Mouse (Mus musculus) C2C12 (cell line): ENCODE data around the gene Gmpr. TPM values are rescaled to one million over a fixed set of nuclear protein-coding genes. Genes with fewer than 3 reads are reported as not detected.
A peak's percentile ranks its signal among the peaks of the same experiment; 100 is the strongest.

ENCODE experiments used
- H3K27me3 ChIP-seq: one replicate; pipeline ENCODE4 v1.6.1; 2011; ENCODE audit not compliant: control insufficient read depth, insufficient read depth, insufficient read length
- H3K36me3 ChIP-seq: one replicate; pipeline ENCODE4 v1.6.1; 2011; ENCODE audit not compliant: control insufficient read depth, insufficient read depth
- H3K4me3 ChIP-seq: one replicate; pipeline ENCODE4 v1.5.1; 2011; ENCODE audit warnings: mild to moderate bottlenecking, control low read depth; ENCODE audit not compliant: poor library complexity, insufficient read depth, severe bottlenecking
- H3K79me2 ChIP-seq: one replicate; pipeline ENCODE4 v1.6.1; 2011; ENCODE audit not compliant: control insufficient read depth, insufficient read depth
- H3K79me3 ChIP-seq: one replicate; pipeline ENCODE4 v1.6.1; 2011; ENCODE audit warnings: low read depth, control low read depth
- H3ac ChIP-seq: one replicate; pipeline ENCODE3; 2011; ENCODE audit warnings: low read depth; ENCODE audit not compliant: control insufficient read depth, insufficient read length
- CEBPB ChIP-seq: IDR thresholded peaks from one replicate; pipeline ENCODE4 v1.6.1; 2011; ENCODE audit warnings: low read depth, mild to moderate bottlenecking, control low read depth, moderate library complexity
- CTCF ChIP-seq: IDR thresholded peaks from one replicate; pipeline ENCODE4 v1.5.1; 2011; ENCODE audit not compliant: control insufficient read depth, insufficient read depth, insufficient read length
- FOSL1 ChIP-seq: IDR thresholded peaks from one replicate; pipeline ENCODE4 v1.8.0; 2011; ENCODE audit warnings: mild to moderate bottlenecking, low read length; ENCODE audit not compliant: poor library complexity, insufficient read depth, severe bottlenecking
- MAX ChIP-seq: IDR thresholded peaks from one replicate; pipeline ENCODE4 v1.6.1; 2011; ENCODE audit warnings: mild to moderate bottlenecking, control low read depth
- MYOD1 ChIP-seq: IDR thresholded peaks from one replicate; pipeline ENCODE4 v1.6.1; 2011; ENCODE audit warnings: low read depth; ENCODE audit not compliant: control insufficient read depth, insufficient read length
- MYOG ChIP-seq: IDR thresholded peaks from one replicate; pipeline ENCODE4 v1.6.1; 2011; ENCODE audit not compliant: control insufficient read depth, insufficient read length; ENCODE audit errors: extremely low read depth
- USF1 ChIP-seq: IDR thresholded peaks from one replicate; pipeline ENCODE4 v1.6.1; 2011; ENCODE audit warnings: low read depth, mild to moderate bottlenecking, control low read depth, moderate library complexity
- polyA plus RNA-seq: library from polyadenylated mRNA; unstranded; fragments of >200 nt; fragmentation: generic; extraction: Trizol; gene quantifications from one replicate; pipeline ENCODE4 v1.2.1, GENCODE M21; 2012; ENCODE audit warnings: missing spikeins

Gene Gmpr
- polyA plus RNA-seq, 1 experiment, result 12.9 TPM

DNA sequence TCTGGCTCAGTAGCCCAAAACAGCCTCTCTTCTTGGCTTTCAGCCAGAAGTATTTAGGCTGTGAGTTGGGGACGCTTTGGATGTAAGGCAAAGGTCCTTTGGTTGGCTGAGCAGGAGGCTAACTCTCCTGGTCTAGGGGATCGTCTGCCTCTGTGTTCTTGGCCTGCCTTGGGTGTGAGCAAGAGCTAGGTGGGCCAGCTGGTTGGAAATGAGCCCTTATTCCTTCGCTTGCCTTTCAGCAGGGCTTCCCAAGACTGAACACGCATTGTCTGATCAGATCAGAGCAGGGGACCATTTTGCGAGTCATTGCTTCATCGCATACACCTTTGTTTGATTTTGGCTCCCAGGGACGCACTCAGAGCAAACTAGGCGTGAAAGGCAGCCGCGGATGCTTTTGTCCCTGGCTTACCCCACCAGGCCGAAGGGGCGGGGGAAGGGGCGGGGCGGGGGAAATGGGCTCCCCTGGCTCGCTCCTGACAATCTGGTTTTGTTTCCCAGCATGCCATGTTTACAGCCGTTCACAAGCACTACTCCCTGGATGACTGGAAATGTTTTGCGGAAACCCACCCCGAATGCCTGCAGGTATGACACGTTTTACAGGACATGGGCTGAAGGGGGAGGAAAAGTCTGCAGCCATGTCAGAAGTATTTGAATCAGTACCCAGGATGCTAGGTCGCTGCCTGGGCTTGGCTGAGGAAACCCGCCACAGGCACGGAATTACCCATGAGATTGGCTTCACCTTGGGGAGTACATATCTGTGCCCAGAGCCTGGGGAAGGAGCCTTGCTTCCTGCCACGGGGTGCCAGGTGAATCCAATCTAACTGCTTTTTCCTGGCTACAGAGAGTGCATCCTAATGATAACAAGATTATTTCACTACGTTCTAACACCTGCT lies 9.5 kb downstream of the Gmpr start:
- H3ac ChIP-seq, result no peak overlapping the region
- no peak overlapping the region for H3K4me3 ChIP-seq
- TF ChIP-seq MYOG (no peak), CTCF (no peak), MAX (no peak), FOSL1 (no peak), MYOD1 (no peak), CEBPB (no peak), USF1 (no peak)
- H3K36me3 ChIP-seq, result no peaks in the 10 kb centered on the region
- no peaks in the 10 kb centered on the region for H3K79me3 ChIP-seq
- H3K79me2 ChIP-seq, result no peaks in the 10 kb centered on the region
- H3K27me3 ChIP-seq, result no peaks in the 10 kb centered on the region

DNA sequence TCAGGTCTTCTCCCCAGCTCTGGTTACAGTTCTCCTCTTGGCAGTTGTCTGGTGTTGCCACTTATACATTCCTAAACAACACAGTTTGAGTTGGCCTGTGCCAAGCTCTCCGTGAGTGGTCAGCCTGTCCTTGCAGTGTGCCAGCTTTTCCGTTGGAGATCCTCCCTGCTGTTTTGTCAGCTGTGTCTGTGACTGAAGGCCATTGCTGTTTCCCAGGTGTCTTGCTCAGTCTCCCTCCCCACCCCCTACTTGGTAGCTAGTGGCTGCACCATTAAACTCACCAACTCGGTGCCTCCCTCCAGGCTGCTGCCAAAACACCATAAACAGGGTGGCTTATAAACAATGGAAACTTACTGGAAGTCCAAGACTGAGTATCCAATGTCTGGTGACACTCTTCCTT lies 17.1 kb downstream of the Gmpr start:
- no peak overlapping the region for H3ac ChIP-seq
- H3K36me3 ChIP-seq, result no peaks in the 10 kb centered on the region
- H3K27me3 ChIP-seq, result no peaks in the 10 kb centered on the region
- H3K79me3 ChIP-seq, result no peaks in the 10 kb centered on the region
- peak overlapping the region; percentile 11 for H3K4me3 ChIP-seq
- TF ChIP-seq CTCF, result no peak
- peak; percentile 75 for TF ChIP-seq MYOD1
- no peak for TF ChIP-seq FOSL1
- no peak for TF ChIP-seq USF1
- H3K79me2 ChIP-seq, result no peaks in the 10 kb centered on the region

DNA sequence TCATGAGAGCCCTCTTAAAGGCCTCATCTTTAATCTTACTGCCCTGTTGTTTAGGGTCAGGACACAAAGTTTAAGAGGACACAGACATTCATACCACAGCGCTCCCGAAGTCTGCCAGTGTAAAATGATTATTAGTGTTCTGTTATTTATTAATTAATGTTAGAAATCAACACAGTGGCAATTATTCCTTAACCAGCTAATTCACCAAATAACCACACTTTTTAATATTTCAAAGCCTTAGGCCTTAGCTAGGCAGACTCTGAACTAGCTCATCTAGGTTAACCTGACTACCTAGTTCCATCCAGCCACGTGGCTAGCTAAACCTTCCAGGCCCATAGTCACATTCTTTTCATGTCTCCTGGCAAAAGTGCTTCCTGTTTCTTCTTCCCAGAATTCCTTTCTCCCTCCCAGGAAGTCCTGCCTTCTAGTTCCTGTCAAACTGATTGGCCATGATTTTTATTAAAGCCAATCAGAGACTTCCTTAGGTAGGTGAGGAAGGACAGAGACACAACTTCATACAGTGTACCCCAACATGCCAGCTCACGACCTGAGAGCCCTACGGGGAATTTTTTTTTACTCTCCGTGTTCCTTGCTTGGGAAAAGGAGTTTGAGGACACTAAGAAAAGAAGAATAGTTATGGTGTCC lies 17.7 kb downstream of the Gmpr start:
- TF ChIP-seq CEBPB, result no peak
- TF ChIP-seq MYOG, result no peak
- TF ChIP-seq MAX, result no peak
- no peak for TF ChIP-seq USF1
- TF ChIP-seq MYOD1, result no peak
- TF ChIP-seq FOSL1, result no peak
- no peak for TF ChIP-seq CTCF
- no peaks in the 10 kb centered on the region for H3K79me2 ChIP-seq

DNA sequence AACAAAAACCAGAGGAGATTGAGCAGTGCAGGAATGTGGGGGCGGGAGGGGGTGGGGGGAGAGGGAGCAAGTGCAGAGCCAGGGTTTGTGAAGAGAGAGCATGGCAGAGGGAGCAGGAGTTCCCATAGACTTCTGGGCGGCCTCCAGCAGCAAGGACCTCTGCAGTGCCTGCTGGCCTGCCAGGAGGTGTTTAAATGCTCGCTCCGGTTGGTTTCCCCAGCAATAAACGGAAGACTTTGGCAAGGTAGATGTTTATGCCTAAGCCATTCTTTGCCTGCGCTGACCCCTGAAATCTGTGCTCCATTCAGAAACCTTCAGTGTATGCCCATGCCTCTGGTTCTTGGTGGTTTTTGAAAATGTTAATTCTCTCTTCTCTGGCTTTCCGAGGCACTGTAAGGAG lies 19.0 kb downstream of the Gmpr start:
- H3ac ChIP-seq, result no peak overlapping the region
- no peaks in the 10 kb centered on the region for H3K79me2 ChIP-seq
- no peaks in the 10 kb centered on the region for H3K27me3 ChIP-seq

More for the DNA sequence above, 17.7 kb downstream of the Gmpr start:
- Histone ChIP-seq H3K79me3 (no peaks in the 10 kb centered on the region), H3K27me3 (no peaks in the 10 kb centered on the region), H3K4me3 (no peak overlapping the region), H3K36me3 (no peaks in the 10 kb centered on the region), H3ac (no peak overlapping the region)

DNA sequence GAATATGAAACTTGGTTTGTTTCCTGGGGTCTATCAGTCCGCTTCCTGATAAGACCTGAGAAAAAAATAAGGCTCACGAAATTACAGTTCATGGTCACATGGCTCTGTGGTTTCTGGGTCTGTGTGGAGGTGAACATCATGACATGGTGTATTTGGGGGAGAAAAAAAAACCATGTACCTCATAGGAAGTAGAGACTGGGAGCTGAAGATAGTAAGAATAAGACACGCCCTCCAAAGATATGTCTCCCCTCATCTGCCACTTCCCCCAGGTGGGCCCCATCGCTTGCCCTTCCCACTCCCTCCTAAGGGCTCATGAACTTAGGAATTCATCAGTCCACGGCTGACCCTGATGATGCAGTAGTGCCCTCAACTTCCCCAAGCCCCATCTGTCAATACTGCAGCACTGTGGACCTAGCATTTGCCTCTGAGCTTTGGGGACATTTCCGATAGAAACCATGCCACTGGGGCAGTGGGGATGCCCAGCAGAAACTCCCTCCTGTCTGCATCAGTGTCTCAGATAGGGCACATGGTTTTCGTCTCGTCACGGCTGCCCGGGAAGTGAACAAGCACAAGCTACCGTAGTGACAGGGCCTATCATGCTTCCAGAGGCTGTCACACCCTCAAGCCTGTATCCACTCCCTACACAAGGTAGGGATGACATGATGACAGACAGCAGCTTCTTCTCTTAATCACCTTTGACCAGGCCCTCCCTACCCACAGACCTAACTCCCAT lies 20.2 kb downstream of the Gmpr start:
- H3ac ChIP-seq, result no peak overlapping the region
- no peaks in the 10 kb centered on the region for H3K79me2 ChIP-seq
- no peaks in the 10 kb centered on the region for H3K36me3 ChIP-seq
- H3K27me3 ChIP-seq, result no peaks in the 10 kb centered on the region
- no peaks in the 10 kb centered on the region for H3K79me3 ChIP-seq
- no peak for TF ChIP-seq CTCF
- no peak for TF ChIP-seq FOSL1
- no peak for TF ChIP-seq USF1
- no peak for TF ChIP-seq MYOD1
- no peak for TF ChIP-seq MAX
- no peak for TF ChIP-seq CEBPB
- TF ChIP-seq MYOG, result no peak
- H3K4me3 ChIP-seq, result no peak overlapping the region

More for the DNA sequence above, 19.0 kb downstream of the Gmpr start:
- no peak for TF ChIP-seq FOSL1
- no peak for TF ChIP-seq CTCF
- no peak for TF ChIP-seq USF1
- Histone ChIP-seq H3K36me3 (no peaks in the 10 kb centered on the region), H3K79me3 (no peaks in the 10 kb centered on the region), H3K4me3 (no peak overlapping the region)
